Mouse (Mus musculus): ENCODE results near the gene Slc16a14.
"Not testable (repeated sequence)": the region's sequence is repeated elsewhere in the genome, so short reads cannot be mapped to it uniquely, and the experiment has no call there.

The Slc16a14 gene

DNA sequence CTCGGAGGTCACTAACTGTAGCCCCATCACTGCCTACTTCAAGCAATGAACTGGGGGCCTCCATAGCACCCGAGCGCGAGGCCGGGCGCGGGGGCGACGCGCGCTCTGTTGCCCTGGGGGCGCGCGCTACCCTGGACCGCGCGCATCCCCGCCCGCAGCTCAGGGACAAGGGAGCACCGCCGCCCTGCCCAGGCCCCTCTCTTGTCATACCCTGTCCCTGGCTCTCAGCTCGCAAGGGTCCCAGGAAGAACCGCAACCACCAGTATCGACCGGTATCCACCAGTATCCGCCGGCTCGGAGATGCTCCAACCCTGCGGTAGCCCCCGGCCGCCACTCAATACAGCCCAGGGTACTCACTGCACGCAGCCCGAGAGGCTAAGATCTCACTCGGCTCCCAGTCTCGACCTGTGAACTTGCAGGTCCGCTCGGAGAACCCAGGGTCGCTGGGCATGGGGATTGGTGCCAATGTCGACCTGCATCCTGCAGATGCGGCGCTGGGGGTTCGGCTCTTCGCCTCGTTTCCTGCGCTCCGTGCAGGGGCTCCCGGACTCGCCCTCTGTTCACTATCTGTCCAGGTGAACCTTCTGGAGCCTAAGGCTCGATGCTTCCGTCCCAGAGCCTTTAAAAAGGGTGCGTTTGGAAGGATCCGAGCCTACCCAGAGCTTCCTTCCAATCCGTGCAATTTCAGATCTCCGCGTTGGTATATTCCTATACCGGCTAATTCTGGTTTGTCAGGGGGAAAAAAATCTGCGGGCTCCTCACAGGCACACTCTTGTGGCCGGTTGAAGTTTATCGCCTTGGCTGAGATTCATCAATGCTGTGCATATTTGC is at the start of gene Slc16a14:
Gene Slc16a14 (minus strand): TSS at position 632 of the 831 bp plus-strand sequence.
- DNase-seq (ENCODE audit: low read depth, low spot score) = peak; percentile 43

DNA sequence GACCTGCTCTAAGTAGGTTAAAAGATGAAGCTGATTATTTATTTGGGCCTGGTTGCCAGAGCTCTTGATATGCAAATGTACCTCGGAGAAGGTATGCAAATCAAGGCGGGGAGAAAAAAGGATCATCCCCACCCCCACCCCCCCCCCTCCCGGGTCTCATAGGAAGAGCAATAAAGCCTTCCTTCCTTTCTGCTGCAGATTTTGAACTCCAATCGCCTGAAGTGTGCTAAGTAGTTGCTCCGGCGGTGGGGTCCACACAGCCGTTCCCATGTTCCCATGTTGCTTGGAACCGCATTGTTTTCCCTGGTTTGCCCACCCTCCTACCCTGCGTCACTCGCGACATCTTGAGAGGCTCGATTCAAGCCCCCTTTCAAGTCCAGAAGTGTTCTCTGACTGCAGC is 26.8 kb upstream of the Slc16a14 start:
- not testable (repeated sequence) for DNase-seq (ENCODE audit: low read depth, low spot score)

DNA sequence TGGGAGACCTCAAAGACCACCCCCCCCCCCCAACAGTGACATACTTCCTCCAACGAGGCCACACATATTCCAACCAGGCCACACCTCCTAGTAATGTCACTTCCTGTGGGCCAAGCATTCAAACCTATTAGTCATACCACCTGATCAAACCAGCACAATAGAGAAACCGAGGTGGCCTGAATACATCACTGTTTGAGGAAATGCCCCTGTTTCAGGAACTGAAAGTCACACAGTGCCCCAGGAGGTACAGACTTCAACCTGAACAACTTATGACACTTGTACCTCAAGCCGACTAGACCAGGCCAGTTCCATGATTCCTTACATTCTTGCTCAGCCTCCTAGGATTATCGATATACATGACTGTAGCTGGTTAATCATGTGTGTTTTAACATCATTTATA is 22.8 kb upstream of the Slc16a14 start:
- DNase-seq (ENCODE audit: low read depth, low spot score) = not testable (repeated sequence)

DNA sequence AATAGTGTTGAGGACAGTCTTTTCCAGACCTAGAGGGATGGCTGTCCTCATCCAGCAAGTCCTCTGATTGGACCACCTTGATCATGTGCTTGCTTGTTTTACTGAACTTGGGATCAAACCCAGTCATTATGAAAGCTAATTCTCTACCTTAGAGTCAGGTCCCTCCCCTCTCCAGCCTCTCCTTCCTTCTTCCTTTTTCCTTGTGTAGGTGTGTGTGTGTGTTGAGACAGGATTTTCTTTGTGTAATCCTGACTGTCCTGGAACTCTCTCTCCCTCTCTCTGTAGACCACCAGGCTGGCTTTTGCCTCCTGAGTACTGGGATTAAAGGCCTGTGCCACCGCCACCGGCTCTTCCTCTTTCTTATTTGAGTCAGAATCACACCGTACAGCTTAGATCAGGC is 21.8 kb upstream of the Slc16a14 start:
- not testable (repeated sequence) for DNase-seq (ENCODE audit: low read depth, low spot score)

DNA sequence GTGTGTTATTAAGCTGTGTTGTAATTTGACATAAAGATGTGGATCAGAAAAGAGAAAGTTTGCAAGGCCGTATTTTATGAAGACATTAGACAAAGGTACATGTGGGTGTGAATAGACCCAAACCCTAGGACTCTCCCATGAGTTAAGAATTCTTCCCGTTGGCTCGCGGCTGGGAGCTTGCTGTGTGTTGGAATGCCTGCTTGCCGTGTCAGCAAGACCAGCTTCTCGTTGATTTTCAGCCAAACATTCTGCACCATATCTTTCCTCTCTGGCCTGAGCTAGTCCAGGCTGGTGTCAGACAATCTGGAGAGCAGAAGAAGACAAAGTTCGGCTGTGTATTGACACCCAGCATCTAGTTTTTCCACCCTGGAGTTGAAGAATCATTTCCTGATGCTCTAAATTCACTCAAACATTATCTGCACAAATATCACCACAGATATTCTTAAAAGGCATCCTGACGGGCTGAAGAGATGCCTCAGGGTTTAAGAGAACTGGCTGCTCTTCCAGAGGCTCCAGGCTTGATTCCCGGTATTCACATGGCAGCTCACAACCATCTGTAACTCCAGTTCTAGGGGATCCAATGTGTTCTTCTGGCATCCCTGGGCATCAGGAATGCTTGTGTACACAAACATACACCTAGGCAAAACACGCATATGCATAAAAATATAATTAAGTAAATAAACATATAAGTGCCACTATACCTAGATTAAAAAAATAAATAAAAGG is 17.7 kb upstream of the Slc16a14 start:
- peak; percentile 15 for DNase-seq (ENCODE audit: low read depth, low spot score)

DNA sequence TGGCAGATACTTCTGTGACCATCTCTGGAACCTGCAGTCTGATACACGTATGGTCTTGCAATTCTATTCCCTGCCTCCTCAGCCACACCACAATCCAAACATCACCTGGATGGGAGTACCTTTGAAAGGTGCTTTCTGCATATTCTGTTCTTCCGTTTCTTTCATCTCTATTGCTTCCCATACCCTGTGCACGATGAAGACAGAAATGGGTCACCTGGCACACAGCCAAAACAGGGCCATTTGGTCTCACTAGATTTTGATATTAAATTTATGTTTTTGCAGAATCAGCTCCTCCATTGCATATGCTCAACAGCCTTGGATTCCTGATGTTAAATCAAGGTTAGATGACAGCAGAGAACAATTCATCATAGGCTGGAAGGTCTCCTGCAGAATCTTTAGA is 16.6 kb upstream of the Slc16a14 start:
- DNase-seq (ENCODE audit: low read depth, low spot score) = no peak

DNA sequence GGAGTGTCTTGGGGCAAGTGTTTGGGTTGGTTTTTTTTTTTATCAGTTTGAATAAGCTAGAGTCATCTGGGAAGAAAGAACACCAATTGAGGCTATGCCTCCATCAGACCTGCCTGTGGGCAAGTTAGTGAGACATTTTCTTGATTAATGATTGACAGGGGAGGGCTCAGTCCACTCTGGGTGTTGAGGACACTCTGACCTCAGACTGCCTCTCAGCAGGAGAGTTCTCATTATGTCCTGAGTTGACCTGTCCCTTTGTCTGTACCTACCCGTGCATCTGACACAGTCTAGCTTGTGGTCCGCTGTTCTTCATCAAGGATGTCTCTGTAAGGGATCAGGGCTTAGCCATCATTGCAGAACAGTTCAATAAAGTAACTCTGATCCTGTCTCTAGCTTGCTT is 12.5 kb upstream of the Slc16a14 start:
- no peak for DNase-seq (ENCODE audit: low read depth, low spot score)

DNA sequence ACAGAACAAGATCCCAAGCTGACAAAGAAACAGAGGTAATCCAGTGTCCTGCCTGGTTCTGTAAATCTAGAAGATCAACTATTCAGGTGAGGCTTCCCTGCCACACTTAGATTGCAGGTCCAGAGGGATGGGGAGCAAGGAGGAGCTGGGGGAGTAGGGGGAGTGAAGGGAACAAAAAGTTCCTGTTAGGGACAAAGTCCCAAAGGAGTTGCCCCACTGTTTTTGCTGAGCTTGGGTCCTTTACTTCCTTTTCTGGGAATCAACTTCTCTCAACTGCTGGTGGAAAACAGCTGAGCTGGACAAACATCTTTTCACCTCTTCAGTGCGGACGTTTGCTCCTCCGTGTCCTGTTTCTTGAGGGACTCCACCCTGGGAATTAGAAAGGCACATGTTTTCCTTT is 11.0 kb upstream of the Slc16a14 start:
- DNase-seq (ENCODE audit: low read depth, low spot score) = no peak

DNA sequence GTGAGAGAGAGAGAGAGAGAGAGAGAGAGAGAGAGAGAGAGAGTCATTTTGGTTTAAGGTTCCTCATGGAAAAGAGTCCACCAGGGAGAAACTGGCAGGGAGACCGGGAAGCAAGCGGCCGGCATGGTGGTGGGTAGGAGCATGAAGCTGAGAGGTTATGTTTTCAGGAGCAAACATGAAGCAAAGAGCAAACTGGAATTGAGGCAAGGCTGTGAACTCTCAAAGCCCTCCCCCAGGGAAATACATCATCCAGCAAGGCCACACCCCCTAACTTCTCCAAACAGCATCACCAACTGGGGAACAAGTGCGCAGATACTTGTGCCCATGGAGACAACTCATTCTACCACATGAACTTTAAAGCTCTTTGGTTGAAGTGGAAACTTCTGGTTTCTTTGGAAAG is 8.6 kb upstream of the Slc16a14 start:
- no peak for DNase-seq (ENCODE audit: low read depth, low spot score)

DNA sequence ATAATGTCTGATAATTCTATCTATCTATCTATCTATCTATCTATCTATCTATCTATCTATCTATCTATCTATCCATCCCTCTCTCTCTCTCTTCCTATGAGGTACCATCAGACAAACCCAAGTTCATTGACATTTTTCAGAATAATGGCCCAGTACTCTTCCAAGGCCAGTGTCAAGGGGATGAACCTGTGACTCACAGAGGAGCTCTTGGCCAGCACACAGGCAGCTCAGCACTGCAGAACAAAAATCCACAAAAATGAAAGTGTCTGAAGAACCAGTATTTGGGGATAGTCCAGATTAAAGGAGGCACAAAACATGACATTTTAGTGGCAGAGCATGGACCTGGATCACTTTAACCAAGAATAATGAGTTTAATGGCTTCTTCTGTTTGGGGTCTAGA is 7.7 kb upstream of the Slc16a14 start:
- DNase-seq (ENCODE audit: low read depth, low spot score) = peak; percentile 32

DNA sequence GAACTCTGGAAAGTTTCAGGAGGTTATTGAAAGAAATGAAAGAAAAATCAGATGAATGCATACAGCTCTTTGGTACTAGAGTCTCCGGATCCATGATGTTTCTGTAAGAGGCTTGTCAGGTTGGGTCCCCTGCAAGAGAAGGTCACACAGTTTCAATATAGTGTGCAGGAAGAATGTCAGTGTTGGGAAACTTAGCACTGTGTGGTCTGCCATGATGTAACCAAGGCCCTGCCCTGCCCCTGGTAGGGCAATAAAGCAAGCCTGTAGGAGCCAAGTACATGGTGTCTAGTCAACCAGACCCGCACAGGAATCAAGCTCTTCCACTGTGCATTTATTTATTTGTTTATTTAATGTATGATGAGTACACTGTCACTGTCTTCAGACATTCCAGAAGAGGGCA is 5.4 kb upstream of the Slc16a14 start:
- no peak for DNase-seq (ENCODE audit: low read depth, low spot score)

DNA sequence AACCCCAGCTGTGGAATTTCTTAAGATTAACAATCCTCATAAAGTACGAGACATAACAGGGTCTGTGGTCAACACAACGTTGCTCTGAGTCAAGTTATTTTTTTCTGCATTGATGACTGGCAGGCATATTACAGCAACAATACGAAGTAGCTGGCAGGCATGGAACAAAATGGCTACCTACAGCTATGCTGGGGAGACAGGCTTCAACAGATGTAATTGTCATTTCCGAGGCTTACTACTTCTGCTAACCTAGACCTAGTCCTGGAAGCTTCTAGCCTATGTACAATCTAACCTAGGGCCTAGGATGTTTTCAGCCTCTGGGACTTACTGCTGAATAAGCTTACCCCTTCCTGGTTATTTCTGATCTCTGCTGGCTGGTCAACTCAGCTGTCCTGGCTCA is 4.5 kb upstream of the Slc16a14 start:
- DNase-seq (ENCODE audit: low read depth, low spot score) = peak; percentile 28

DNA sequence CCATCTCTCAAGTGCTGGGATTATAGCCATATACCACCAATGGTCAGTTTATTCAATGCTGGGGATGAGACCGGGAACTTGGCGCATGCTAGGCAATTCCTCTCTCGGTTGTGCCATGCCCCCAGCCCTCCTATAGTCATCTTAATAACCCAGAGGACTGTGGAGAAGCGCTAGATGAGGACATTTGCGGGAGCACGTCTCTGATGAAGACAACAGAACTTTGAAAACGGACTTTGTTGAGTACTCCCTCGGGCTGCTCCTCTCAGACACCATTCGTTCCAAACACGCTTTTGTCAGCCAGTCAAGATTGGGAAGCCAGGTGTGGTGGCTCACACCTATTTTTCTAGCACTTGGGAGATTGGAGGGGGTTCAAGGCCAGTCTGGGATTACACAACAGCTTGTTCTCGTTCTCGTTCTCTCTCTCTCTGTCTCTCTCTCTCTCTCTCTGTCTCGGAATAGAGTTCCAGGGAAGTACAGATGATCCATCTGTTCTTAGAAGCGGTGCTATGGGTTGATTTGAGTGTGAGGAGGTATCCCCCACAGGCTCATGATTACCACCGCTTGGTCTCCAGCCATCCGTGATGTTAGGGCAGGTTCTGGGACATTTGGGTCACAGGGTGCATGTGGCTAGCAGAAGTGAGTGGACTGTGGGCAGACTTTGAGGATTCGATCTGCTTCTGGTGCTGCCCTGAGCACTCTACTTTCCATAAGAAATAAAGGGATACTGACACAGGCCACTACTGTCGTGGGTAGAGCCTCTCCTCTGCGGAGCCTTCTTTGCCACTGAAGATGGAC is 2.0 kb upstream of the Slc16a14 start:
- no peak for DNase-seq (ENCODE audit: low read depth, low spot score)

DNA sequence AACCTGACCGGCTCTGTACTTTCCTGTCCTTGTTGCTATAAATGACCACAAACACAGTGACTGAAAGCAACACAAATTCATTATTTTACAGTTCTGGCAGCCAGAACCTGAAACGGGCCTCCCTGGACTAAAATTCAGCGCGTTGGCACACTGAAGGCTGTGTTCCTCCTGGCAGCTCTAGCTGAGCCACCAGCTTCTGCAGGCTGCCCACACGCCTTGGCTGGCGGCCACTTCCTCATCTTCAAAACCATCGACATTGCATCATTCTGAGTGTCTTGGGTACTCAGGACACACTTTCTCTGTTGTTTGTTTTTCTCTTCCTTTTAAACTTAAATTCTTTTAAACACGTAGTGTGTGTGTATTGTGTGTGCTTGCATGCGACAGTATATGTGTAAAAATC is 734 bp upstream of the Slc16a14 start:
- peak; percentile 72 for DNase-seq (ENCODE audit: low read depth, low spot score)

DNA sequence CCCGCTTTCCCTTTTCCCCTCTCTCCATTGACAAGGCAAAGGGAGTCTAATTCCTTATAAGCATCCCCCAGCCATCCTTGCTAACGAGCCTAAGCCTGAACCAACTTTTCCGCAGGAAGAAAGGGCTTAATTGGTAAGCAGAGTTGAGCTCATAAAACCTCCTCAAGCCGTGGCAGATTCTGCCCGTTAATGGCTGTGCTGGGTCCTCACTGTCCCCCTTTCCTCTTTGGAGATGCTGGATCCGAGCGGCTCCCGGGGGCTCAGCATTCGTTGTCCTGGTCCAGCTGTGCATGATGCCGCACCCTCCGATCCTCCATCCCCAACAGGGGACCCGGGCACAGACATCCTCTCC is 807 bp downstream of the Slc16a14 start:
- DNase-seq (ENCODE audit: low read depth, low spot score) = no peak

DNA sequence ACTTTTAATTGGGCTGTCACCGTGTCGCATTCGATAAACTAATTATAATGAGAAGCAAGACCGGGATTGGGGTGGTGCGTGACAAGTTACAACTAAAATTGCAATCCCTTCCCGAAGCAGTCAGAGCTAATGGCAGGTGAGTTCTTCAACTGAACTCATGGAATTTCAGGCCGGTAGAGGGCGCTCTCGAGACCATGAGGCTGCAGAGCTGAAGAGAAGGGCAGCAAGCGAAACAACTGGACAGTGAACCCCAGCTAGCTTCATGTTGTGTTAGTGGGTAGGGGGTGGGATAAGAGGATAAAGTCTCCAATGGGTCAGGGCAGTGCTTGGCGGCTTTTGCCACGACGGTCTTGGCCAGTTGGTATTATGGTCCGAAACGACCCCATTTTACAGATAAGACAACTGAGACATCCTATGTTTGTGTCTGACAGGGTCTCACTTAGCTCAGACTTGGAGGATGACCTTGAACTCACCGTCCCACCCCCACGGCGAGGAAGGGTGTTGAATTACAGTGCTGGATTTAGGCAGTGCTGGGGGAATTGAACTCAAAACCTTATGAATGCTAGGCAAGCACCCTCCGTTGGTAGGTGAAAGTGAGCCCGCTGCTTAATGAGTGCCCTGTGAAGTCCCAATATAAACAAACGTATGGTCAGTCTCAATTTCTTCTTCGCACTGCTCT is 1.3 kb downstream of the Slc16a14 start:
- DNase-seq (ENCODE audit: low read depth, low spot score) = peak; percentile 56

DNA sequence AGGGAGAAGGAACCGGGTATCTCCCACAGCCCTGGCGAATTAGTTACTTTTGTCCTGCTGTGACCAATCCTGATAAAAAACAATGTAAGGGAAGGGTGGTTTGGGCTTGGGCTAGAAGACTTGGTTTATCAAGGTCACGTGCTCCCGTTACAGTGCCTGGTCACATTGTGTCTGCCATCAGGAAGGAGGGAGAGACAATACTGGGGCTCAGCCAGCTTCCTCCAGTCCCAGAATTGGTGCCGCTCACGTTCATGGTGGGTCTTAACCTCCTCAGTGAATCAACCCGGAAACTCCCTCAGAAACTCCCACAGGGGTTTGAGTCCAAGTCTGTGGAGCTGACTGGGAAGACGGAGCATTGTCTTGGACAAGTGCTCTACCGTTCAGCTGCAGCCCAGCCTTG is 9.3 kb downstream of the Slc16a14 start:
- DNase-seq (ENCODE audit: low read depth, low spot score) = no peak

DNA sequence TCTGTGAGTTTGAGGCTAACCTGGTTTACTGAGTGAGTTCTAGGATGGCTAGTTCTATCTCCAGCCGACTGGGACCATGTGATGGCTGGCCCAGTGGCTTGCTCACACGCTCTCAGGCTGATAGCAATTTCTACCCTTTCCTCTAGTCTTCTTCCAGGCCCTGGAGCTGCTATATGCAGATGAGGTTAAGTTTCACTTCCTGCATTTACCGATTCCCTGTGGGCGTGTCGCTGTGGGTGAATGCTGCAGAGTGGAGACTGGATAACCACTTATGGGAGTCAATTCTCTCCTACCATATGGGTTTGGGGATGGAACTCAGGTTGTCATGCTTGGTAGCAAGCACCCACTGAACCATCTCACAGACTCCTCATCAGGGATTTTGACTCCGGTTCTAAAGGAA is 10.8 kb downstream of the Slc16a14 start:
- DNase-seq (ENCODE audit: low read depth, low spot score) = peak; percentile 9

DNA sequence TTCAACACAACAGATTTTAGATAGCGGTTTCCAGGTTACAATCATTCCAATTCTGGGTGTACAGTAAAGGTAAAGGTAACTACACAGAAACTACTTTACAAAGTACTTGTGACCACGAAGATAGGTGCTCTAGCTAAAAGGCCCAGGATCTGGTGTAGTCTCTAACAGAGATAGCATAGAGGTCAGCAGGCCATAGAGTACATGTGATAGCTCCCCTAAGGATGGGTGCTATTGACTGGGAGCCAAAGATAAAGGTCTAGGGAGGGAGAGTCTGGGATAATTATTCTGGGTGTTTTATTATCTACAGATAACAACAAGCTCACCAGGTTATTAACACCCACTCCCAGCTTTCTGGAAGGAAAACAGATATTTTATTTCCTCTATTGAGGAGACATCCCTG is 11.5 kb downstream of the Slc16a14 start:
- DNase-seq (ENCODE audit: low read depth, low spot score) = no peak

DNA sequence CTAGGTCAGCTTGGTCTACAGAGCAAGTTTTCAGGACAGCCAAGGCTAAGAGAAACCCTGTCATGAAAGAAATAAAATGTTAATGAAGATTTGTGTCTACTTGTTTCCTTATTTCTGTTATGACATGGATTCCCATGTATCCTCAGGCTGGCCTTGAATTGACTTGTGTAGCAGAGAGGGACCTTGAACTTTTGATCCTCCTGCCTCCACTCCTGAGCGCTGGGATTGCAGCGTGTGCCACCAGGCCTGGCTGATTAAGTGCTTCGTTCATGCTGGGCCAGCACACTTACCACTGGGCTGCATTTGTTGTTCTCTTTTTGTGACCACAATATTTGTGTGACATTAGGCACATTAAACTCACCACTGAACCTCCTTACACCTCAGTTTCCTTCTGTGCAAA is 16.1 kb downstream of the Slc16a14 start:
- DNase-seq (ENCODE audit: low read depth, low spot score) = no peak

DNA sequence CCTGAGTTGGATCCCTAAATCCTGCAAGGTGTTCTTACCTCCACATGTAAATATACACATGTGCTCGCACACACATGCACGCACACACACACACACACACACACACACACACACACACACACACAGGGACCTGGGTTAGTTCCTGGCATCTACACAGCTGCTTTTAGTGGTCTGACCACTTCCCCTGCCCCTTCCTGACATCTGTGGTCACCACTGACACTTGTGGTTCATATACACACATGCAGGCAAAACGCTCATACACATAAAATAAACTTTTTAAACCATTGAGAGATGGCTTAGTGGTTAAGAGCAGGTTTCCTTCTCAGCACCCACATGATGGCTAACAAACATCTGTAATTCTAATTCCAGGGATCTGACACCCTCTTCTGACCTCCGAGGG is 19.9 kb downstream of the Slc16a14 start:
- peak; percentile 32 for DNase-seq (ENCODE audit: low read depth, low spot score)

DNA sequence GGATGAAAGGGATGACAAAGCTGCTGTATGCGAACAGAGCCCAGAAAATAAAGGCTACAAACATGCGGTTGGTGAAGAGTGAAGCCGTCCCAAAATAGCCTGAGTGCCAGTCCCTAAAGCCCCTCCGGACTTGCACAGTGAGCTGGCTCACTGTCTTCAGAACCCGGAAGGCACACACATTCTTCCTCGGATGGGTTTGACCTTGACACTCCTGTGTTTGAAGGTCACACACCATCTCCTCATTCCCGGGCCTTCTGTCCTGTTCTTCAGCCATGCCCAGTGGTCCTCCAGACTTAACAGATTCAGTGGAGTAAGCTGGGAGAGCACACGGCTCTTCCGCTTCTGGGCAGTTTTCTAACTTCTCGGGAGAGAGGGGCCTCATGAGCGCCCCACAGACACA is 22.4 kb downstream of the Slc16a14 start:
- no peak for DNase-seq (ENCODE audit: low read depth, low spot score)

All from 3T3-L1 (cell line).